Mouse (Mus musculus) E14TG2a.4 (cell line): ENCODE results near the gene Tshz3.

Source experiments
- H3K27me3 ChIP-seq: 2 replicates; pipeline ENCODE4 v1.6.1; 2014; ENCODE audit warnings: low read length, control low read depth; ENCODE audit not compliant: insufficient read depth
- H3K36me3 ChIP-seq: 2 replicates; pipeline ENCODE4 v1.6.1; 2014; ENCODE audit warnings: low read length, control low read depth; ENCODE audit not compliant: insufficient read depth
- H3K4me1 ChIP-seq: replicated peaks from 2 replicates; pipeline ENCODE4 v1.6.1; 2014; ENCODE audit warnings: low read depth, low read length, control low read depth
- H3K4me3 ChIP-seq: replicated peaks from 2 replicates; pipeline ENCODE4 v1.5.1; 2014; ENCODE audit warnings: mild to moderate bottlenecking, low read length
- H3K9me3 ChIP-seq: 2 replicates; pipeline ENCODE4 v1.6.1; 2014; ENCODE audit warnings: low read length, control low read depth
- CTCF ChIP-seq: conservative IDR thresholded peaks from 2 replicates; pipeline ENCODE4 v1.5.1; 2014; ENCODE audit warnings: low read length
- NANOG ChIP-seq: IDR thresholded peaks from 2 replicates; pipeline ENCODE4 v1.6.1; 2014; ENCODE audit warnings: borderline replicate concordance, low read length, mixed read lengths
- POU5F1 ChIP-seq: IDR thresholded peaks from 2 replicates; pipeline ENCODE4 v1.6.1; 2014; ENCODE audit warnings: low read length, borderline replicate concordance

The Tshz3 gene

DNA sequence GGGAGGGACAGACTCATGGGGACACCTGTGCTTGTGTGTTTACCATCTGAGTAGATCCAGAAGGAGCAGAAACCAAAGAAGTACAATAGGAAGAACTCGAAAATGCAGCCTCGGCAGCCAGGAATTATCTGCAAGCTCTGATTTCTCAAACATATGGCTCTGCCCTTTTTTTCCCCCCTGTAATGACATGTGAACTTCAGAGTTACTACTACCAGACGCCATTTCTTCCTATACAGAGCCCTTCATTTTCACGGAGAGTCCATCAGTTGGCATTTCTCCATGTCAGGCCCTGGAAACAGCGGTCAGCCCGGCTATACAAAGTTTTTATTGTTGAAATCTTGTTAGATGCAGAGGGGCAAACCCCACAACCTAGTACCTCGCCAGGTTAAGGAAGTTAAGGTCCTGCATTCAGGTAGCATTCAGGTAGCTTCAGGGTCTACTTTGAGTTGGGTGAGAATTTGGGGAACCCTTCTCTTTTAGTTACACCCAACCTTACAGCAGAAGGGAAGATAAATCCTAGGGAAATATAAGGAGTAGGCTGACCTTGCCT is 3.2 kb upstream of the Tshz3 start:
- 0 out of 2 replicates have a peak overlapping the region, but pooled peaks have one; percentile 88 for H3K4me3 ChIP-seq
- TF ChIP-seq POU5F1, result no peak
- no peak for TF ChIP-seq CTCF
- no peak for TF ChIP-seq NANOG
- no peaks in the 10 kb centered on the region for H3K36me3 ChIP-seq
- peaks cover 61% of the 10 kb centered on the region for H3K4me1 ChIP-seq
- peaks cover 91% of the 10 kb centered on the region for H3K27me3 ChIP-seq
- no peaks in the 10 kb centered on the region for H3K9me3 ChIP-seq

DNA sequence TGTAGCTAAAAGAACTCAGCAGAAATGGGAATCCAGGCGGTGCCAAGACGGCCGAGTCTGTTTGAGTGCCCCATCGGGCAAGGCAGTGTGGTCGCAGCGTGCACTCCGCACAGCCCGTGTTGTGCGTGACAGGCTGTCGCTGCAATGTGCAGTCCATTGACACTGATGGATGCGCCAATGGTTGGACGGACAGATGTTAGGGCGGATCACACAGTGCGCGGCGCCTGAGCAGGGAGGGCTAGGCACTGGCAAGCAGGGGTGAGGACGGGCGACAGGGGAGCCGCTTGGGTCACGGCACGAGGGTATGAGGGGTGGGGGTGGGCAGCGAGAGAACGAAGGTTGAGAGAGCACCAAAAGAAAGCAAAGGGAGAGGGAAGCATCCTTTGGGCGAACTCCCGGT is 2.6 kb upstream of the Tshz3 start:
- Histone ChIP-seq H3K27me3 (peaks cover 90% of the 10 kb centered on the region), H3K4me1 (peaks cover 56% of the 10 kb centered on the region), H3K36me3 (no peaks in the 10 kb centered on the region), H3K4me3 (peak overlapping the region; percentile 88), H3K9me3 (no peaks in the 10 kb centered on the region)
- no peak for TF ChIP-seq NANOG
- TF ChIP-seq POU5F1, result no peak
- TF ChIP-seq CTCF, result no peak

DNA sequence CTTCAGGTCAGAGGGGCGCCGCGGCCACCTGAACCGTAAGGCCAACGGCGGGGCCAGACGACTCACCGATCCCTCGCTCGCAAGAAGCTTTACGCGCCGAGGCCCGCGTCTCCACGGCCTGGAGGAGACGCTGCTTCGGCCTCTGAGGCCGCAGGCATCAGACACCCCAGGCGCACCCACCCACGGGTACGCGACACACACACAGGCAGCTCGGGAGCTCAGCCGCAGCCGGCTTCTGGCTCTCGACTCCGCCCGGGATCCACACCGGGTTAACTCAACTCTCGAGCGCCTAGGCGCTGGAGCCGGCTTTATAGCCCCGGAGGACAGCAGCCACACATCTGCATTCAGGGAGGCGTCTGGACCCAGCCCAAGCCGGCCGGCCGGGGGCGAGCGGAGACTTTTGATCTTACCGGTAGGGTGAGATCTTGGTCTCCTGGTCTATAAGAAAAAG is 2.1 kb upstream of the Tshz3 start:
- no peak for TF ChIP-seq NANOG
- no peak for TF ChIP-seq CTCF
- no peak for TF ChIP-seq POU5F1
- peaks cover 51% of the 10 kb centered on the region for H3K4me1 ChIP-seq
- H3K4me3 ChIP-seq, result peak overlapping the region; percentile 88
- no peaks in the 10 kb centered on the region for H3K36me3 ChIP-seq
- H3K9me3 ChIP-seq, result no peaks in the 10 kb centered on the region
- peaks cover 89% of the 10 kb centered on the region for H3K27me3 ChIP-seq

DNA sequence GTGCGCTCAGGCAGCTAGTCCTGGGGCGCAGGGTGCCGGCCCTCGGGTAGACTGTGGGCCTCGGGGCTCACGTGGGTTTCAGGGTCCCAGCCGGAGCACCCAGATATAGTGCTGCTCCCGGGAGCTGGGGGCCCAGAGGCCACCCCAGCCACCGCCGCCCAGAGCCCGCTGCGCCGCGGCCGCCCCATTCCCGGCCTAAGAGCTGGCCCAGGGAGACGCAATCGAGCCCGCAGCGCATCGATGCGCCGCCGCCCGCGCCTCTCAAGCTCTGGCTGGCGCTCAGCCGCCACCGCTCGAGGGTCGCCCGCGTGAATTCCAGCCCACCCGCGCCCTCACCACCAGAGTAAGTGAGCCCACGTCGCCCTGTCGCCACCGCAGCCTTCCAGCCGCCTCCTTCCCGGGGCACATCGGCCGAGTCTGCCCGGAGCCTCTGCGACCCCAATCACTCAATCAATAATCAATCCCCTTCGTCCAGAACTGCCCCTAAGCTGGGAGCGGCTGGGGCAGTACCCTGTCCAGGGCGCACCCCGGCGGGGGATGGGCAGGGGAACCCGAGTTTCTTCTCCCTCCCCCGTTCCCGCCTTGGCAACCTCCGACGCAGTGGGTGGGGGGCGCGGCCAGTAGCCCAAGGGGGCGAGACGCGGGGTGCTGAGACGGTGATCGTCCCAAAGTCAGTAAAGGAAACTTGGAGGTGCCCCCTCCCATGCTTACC is 1.4 kb upstream of the Tshz3 start:
- no peaks in the 10 kb centered on the region for H3K9me3 ChIP-seq
- TF ChIP-seq CTCF (no peak), POU5F1 (no peak), NANOG (no peak)
- H3K27me3 ChIP-seq, result peaks cover 87% of the 10 kb centered on the region
- H3K36me3 ChIP-seq, result no peaks in the 10 kb centered on the region
- peaks cover 43% of the 10 kb centered on the region for H3K4me1 ChIP-seq
- peak overlapping the region; percentile 88 for H3K4me3 ChIP-seq

DNA sequence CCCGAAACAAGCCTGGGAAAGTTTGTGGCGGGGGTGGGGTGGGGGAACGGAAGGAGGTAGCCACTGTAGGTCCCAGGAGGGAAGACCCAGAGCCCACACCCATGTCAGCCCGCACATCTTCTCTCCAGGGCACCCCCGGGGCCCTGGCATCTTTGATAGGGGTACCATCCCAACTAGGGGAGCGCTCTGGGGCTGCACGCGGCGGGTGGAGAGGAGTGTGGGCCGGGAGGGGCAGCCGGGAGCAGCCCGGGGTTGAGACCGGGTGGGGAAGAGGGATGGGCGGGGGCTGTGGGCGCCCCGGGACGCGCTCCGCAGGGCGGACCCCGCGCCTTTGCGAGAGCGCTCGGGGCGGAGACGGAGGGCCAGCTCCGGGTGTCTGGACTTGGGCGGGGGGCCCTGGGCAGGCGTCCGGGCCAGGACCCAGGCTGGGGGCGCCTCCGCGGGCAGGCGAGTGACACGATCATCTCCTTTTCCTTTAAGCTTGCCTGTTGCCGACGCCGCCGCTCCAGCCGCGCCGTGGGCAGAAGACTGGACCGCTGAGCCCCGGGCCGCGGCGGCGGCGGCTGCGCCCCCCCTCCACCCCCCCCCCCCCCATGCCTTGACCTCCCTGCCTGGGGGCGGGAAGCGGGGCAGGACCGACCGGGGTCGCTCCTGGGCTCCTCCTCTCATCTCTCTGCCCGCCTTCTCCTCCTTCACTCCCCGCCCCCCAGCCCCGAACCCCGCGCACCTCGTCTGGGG is 631 bp upstream of the Tshz3 start:
- Histone ChIP-seq H3K9me3 (no peaks in the 10 kb centered on the region), H3K4me1 (peaks cover 36% of the 10 kb centered on the region), H3K36me3 (no peaks in the 10 kb centered on the region), H3K4me3 (peak overlapping the region; percentile 88), H3K27me3 (peaks cover 85% of the 10 kb centered on the region)
- TF ChIP-seq POU5F1, result no peak
- no peak for TF ChIP-seq NANOG
- no peak for TF ChIP-seq CTCF

DNA sequence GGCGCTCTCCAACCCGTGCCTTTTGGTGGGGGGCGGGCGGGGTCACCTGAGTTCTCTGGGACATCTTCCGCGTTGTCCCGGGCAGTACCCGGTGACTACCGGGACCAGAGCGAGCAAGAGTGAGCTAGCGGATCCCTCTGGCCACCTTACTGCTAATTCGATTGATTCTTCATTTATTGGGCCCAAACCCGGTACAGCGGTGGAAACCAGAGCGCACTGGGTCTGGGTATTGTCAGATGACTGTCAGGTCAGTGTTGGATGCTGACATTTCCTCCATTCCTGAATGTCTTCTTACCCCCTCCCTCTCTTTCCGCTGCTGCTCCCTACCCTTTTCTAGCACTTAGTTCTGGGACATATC is 650 bp downstream of the Tshz3 start:
- H3K4me1 ChIP-seq, result peaks cover 32% of the 10 kb centered on the region
- no peak for TF ChIP-seq NANOG
- TF ChIP-seq POU5F1, result no peak
- no peak for TF ChIP-seq CTCF
- H3K36me3 ChIP-seq, result no peaks in the 10 kb centered on the region
- H3K4me3 ChIP-seq, result peak overlapping the region; percentile 88
- H3K9me3 ChIP-seq, result no peaks in the 10 kb centered on the region
- peaks cover 79% of the 10 kb centered on the region for H3K27me3 ChIP-seq

DNA sequence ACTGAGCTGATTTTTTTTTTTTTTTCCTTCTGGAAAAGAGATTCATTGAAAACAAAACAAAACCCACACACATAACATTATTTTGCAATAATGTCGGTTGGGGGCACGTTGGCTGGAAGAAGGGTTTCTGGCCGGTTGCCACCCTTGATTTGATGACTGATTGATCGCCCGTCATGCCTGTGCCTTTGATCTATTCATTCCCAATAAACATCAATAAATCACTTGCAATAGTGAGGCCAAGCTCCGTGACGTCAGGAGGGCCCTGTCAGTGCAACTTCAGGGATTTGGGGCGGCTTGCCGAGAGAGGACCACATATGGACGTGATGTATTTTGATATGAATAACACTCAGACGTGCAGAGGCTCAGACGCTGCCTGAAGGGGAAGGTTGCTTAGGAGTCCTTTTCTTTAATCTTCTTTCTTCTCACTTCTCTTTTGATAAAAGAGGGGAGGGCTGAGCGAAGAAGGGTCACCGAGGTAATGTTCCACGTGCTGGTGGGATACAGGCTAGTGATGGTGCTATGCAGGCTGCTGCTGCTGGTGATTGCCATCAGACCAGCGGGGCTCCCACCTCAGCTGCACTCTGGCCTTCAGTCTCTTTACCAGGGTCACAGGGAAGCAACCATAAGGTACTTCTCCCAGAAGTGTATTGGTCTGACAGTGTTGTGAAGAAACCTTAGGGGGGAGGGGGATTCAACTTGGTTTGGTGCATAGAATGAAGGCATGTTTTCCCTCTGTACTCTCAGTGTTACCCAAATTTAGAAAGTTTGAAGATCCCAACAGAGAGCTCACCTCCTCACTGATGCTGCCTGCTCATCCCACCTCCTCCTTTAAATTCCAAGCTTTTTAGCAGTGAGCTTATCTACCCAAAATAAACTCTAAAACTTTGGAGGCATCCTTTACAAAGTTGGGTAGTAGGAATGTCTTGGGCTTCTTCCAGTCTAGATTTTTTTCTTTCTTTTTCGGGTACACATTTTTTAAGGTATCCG is 1.4 kb downstream of the Tshz3 start:
- Histone ChIP-seq H3K9me3 (no peaks in the 10 kb centered on the region), H3K4me1 (peaks cover 28% of the 10 kb centered on the region), H3K27me3 (peaks cover 71% of the 10 kb centered on the region), H3K4me3 (peak overlapping the region; percentile 88), H3K36me3 (no peaks in the 10 kb centered on the region)
- TF ChIP-seq CTCF (no peak), POU5F1 (no peak)

DNA sequence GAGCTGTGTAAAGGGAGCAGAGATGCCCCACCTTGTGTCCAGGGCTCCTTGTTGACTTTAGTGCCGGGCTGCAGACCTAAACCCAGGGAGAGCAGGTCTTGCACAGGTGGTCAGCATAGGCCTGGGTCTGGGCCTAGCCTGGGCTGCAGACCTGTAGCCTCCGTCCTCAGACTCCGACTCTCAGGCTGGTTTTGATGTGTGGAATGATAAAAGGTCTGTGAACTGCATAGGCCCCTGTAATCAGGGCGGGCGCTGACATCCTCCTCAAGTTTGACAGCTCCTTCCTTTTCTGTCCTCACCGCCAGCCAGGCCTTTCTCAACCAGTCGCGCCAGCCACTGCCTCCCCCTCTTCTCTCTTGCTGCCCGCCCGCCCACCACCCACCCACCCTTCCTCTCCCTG is 8.7 kb downstream of the Tshz3 start:
- Histone ChIP-seq H3K9me3 (no peaks in the 10 kb centered on the region), H3K27me3 (peaks cover 11% of the 10 kb centered on the region), H3K4me3 (peak overlapping the region; percentile 26; the same call in 1 of the 2 replicates), H3K4me1 (peaks cover 17% of the 10 kb centered on the region), H3K36me3 (no peaks in the 10 kb centered on the region)
- TF ChIP-seq POU5F1, result no peak
